Mouse (Mus musculus): ENCODE measurements at regions not wholly inside any gene's neighbourhood (a gene's known extent, or its start where the extent isn't known, plus 50 kb on each side); places are given as distances from the start of the nearest gene placed in this dataset.

DNA sequence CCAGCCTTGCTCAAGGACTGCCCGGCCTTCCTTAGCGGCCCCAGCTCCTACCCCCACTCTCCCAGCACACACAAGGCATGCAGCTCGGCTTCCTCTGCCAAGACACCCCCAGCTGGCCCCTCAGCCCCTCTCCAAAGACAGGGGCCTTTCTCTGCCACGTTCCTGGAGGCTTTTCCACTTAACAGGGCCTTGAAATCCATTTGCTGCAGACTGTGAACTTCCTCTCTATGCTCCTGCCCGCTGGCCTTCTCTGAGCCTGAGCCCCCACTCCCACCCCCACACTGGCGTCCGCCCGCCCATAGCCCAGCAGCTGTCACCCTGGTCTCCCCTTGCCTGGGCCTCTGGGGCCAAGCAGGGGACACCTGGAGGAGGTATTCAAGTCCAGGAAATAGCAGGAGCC is 73.7 kb downstream of the Pja1 start:
- no peak overlapping the region for H3K27ac ChIP-seq (ENCODE audit: control insufficient read depth, insufficient read depth, low read depth, low read length, poor library complexity)
- 62% methylated on average over 8 of the region's 8 CpGs for WGBS
- no peak for TF ChIP-seq CTCF (IDR thresholded peaks at IDR 0.05; ENCODE audit: control insufficient read depth, insufficient read depth, low read length)
- no peak for TF ChIP-seq POLR2A (IDR thresholded peaks at IDR 0.05; ENCODE audit: borderline replicate concordance, control insufficient read depth, low read depth, low read length)
- H3K4me1 ChIP-seq (ENCODE audit: control insufficient read depth, insufficient read depth, low read length): no peaks in the 10 kb centered on the region
- no peak overlapping the region for H3K4me3 ChIP-seq (replicated peaks; ENCODE audit: control insufficient read depth, low read depth, low read length)

DNA sequence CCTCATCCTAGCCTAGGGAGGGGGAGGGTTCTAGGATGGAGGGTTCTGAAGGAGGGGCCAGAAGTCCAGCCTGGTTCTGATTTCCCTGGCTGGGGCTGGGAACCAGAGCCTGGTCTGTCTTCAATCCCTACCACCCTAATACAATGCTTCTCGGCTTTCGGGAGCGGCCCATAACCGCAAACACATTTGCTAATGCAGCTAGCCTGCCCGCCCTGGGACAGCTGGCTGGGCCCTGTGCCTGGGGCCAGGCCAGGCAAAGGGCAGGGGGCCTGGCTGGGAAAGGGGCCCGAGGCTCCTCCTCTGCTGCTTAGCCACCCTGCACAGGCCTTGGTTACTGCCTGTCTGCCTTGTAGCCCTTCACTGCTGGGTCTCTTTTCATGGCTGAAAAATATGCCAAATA is 74.9 kb downstream of the Pja1 start:
- Histone ChIP-seq H3K4me1 (ENCODE audit: control insufficient read depth, insufficient read depth, low read length) (no peaks in the 10 kb centered on the region), H3K27ac (ENCODE audit: control insufficient read depth, insufficient read depth, low read depth, low read length, poor library complexity) (no peak overlapping the region), H3K4me3 (replicated peaks; ENCODE audit: control insufficient read depth, low read depth, low read length) (no peak overlapping the region)
- 69% methylated on average over 6 of the region's 6 CpGs for WGBS
- TF ChIP-seq POLR2A (IDR thresholded peaks at IDR 0.05; ENCODE audit: borderline replicate concordance, control insufficient read depth, low read depth, low read length): no peak
- no peak for TF ChIP-seq CTCF (IDR thresholded peaks at IDR 0.05; ENCODE audit: control insufficient read depth, insufficient read depth, low read length)

DNA sequence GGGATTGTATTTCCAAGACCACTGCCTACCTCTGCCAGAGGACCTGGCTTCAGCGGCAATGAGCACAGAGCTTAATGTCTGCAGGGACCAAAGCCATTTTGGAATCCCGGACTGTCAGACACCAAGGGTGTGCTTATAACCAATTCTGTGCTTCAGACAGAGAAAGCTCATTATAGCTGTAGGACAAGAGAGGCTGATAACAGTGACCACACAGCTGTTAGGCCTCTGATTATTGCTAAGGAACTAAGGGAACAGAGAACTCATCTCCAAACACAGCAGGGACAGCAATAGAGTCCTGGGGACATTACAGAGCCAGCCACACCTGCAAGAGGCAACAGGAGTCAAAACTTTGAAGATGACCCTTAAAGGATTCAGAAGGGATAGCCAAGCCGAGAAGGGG is 76.0 kb downstream of the Pja1 start:
- TF ChIP-seq POLR2A (IDR thresholded peaks at IDR 0.05; ENCODE audit: borderline replicate concordance, control insufficient read depth, low read depth, low read length): no peak
- TF ChIP-seq CTCF (IDR thresholded peaks at IDR 0.05; ENCODE audit: control insufficient read depth, insufficient read depth, low read length): no peak
- no peaks in the 10 kb centered on the region for H3K4me1 ChIP-seq (ENCODE audit: control insufficient read depth, insufficient read depth, low read length)
- H3K27ac ChIP-seq (ENCODE audit: control insufficient read depth, insufficient read depth, low read depth, low read length, poor library complexity): no peak overlapping the region
- 77% methylated on average over 3 of the region's 3 CpGs for WGBS
- H3K4me3 ChIP-seq (replicated peaks; ENCODE audit: control insufficient read depth, low read depth, low read length): no peak overlapping the region

DNA sequence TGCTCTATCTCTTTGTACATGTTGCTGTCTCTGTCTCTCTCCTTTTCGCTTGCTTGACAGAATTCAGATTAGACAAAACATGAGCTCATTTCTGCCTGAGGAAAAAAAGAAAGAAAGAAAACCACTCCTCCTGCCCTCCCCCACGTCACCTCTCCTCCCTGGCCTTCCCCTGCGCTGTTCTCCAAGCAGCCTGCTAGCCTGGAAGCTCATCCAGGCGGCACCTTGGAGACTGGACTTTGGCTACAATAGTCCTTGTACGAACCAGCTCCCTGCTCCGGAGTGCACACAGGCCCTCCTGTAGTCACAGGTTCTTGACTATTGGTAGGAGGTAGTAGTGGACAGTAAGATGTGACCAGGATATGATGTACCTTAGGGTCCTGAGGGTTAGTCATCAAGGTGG is 79.4 kb downstream of the Pja1 start:
- H3K27ac ChIP-seq (ENCODE audit: control insufficient read depth, insufficient read depth, low read depth, low read length, poor library complexity): no peak overlapping the region

DNA sequence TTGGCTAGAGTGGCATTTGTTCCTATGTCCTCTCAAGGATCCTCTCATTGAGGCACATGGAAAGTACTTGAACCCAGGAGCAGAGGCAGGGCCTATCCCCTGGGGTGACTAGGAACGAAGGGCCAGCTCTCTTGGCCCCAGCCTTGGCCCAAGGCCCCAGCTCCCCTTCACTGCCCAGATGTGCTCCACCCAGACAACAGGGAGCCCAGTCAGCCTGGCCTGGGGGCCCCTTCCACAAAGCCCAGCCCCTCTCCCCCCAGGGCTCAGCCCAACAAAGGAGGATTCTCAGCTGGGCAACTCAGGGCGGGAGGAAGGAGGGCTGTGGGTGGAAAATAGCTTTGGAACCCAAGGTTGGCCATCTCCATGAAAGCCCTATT is 80.6 kb downstream of the Pja1 start:
- no peak overlapping the region for H3K27ac ChIP-seq (ENCODE audit: control insufficient read depth, insufficient read depth, low read depth, low read length, poor library complexity)
- H3K4me3 ChIP-seq (replicated peaks; ENCODE audit: control insufficient read depth, low read depth, low read length): no peak overlapping the region
- WGBS: 90% methylated on average over 2 of the region's 2 CpGs
- H3K4me1 ChIP-seq (ENCODE audit: control insufficient read depth, insufficient read depth, low read length): no peaks in the 10 kb centered on the region
- no peak for TF ChIP-seq CTCF (IDR thresholded peaks at IDR 0.05; ENCODE audit: control insufficient read depth, insufficient read depth, low read length)
- no peak for TF ChIP-seq POLR2A (IDR thresholded peaks at IDR 0.05; ENCODE audit: borderline replicate concordance, control insufficient read depth, low read depth, low read length)

More for the DNA sequence above, 79.4 kb downstream of the Pja1 start:
- H3K4me1 ChIP-seq (ENCODE audit: control insufficient read depth, insufficient read depth, low read length): no peaks in the 10 kb centered on the region
- TF ChIP-seq POLR2A (IDR thresholded peaks at IDR 0.05; ENCODE audit: borderline replicate concordance, control insufficient read depth, low read depth, low read length) (no peak), CTCF (IDR thresholded peaks at IDR 0.05; ENCODE audit: control insufficient read depth, insufficient read depth, low read length) (no peak)
- no peak overlapping the region for H3K4me3 ChIP-seq (replicated peaks; ENCODE audit: control insufficient read depth, low read depth, low read length)
- WGBS: 75% methylated on average over 6 of the region's 6 CpGs

DNA sequence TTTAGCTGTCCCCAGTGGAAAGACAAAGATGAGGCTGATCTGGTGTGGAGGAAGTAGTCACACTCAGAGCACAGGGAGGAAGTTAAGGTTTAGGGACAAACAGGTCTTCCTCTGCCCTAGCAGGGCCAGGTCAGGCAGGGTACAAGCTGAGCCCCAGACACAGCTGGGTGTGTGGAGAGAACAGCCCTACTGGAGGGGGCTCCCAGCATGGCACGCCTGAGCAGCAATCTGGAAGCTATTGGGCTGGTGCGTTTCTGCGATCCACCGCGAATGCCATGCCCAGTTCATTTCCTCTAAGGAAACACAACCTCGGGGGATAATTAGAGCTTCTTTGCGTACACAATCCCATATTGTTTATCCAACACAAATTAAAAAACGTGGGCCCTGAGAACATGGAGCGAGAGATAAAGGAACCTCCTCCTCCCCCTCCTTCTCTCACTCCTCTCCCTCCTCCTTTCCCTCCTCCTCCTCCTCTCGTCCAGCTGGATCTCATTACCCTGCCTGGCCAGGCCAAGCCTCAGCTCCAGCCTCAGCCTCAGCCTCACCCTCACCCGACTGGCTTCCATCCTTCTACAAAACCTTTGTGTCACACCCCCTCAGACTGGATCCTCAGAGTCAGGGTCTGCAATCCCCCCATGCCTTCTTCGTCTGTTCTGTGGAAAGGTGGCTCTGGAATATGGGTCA is 81.2 kb downstream of the Pja1 start:
- no peak for TF ChIP-seq CTCF (IDR thresholded peaks at IDR 0.05; ENCODE audit: control insufficient read depth, insufficient read depth, low read length)
- TF ChIP-seq POLR2A (IDR thresholded peaks at IDR 0.05; ENCODE audit: borderline replicate concordance, control insufficient read depth, low read depth, low read length): no peak
- H3K4me3 ChIP-seq (replicated peaks; ENCODE audit: control insufficient read depth, low read depth, low read length): no peak overlapping the region
- WGBS: 65% methylated on average over 12 of the region's 12 CpGs
- H3K4me1 ChIP-seq (ENCODE audit: control insufficient read depth, insufficient read depth, low read length): no peaks in the 10 kb centered on the region
- H3K27ac ChIP-seq (ENCODE audit: control insufficient read depth, insufficient read depth, low read depth, low read length, poor library complexity): no peak overlapping the region

DNA sequence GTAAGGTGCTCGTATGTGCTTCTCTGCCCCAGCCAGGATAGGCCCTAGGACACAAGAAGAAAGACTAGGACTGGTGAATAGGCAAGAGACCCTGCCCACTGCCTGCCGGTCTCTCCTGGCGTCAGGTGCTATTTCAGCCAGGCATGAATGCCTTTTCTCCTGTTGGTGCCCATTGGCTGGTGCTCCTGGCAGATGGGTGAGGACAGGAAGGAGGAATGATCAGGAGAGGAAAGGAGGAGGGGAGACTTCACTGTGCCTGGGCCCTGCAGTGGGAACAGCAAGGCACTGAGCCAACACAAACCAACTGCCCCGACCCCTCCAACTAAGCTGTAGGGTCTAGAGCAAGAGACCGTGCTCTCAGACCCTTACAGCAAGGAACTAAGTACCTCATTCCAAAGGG is 100.4 kb downstream of the Pja1 start:
- Histone ChIP-seq H3K4me1 (ENCODE audit: control insufficient read depth, insufficient read depth, low read length) (no peaks in the 10 kb centered on the region), H3K27ac (ENCODE audit: control insufficient read depth, insufficient read depth, low read depth, low read length, poor library complexity) (no peak overlapping the region), H3K4me3 (replicated peaks; ENCODE audit: control insufficient read depth, low read depth, low read length) (no peak overlapping the region)
- TF ChIP-seq CTCF (IDR thresholded peaks at IDR 0.05; ENCODE audit: control insufficient read depth, insufficient read depth, low read length) (no peak), POLR2A (IDR thresholded peaks at IDR 0.05; ENCODE audit: borderline replicate concordance, control insufficient read depth, low read depth, low read length) (no peak)
- 80% methylated on average over 5 of the region's 5 CpGs for WGBS

DNA sequence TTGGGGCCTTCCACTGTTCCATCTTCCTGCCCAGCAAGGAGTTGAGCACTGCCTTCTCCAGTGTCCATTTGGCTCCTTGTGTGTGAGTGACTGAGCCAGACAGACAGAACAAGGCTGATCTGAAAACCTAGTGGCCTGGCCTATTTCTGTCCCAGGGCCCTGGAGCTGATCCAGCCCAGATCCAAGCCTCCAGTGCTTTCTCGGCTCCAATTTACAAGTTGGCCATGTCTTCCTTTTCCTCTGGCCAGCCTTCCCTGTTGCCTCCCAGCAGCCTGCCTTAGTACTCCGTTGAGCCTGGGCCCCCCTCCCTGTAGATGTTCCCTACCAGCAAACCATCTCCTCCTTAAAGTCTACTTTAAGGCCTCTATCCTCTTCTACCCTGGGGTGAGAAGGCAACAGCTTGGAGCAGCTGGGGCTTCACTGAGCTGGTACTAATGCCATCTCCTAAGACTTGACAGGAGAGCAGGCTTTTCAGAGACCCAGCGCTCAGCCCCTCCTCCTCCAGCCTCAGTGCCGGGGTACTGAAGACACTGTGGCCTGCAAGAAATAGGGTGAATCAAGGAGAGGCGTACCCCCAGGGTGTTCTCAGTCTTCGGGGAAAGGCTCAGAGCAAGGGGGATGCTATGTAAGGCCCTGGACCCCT is 101.7 kb downstream of the Pja1 start:
- H3K4me3 ChIP-seq (replicated peaks; ENCODE audit: control insufficient read depth, low read depth, low read length): no peak overlapping the region
- 82% methylated on average over 6 of the region's 6 CpGs for WGBS
- H3K27ac ChIP-seq (ENCODE audit: control insufficient read depth, insufficient read depth, low read depth, low read length, poor library complexity): no peak overlapping the region
- TF ChIP-seq POLR2A (IDR thresholded peaks at IDR 0.05; ENCODE audit: borderline replicate concordance, control insufficient read depth, low read depth, low read length): no peak
- no peak for TF ChIP-seq CTCF (IDR thresholded peaks at IDR 0.05; ENCODE audit: control insufficient read depth, insufficient read depth, low read length)
- no peaks in the 10 kb centered on the region for H3K4me1 ChIP-seq (ENCODE audit: control insufficient read depth, insufficient read depth, low read length)
